Mouse (Mus musculus) right cerebral cortex, postnatal 36 days (tissue): ENCODE results near the gene Ubl7.

Source experiments
- DNase-seq, 2 experiments: peaks; one replicate each; pipeline ENCODE4 v3.0.0; 2022; ENCODE audit warnings: low spot score in 2 of 2, mixed read lengths in 1 of 2

The Ubl7 gene

GRCm38 (mm10) chr9:57965281-57966185, 54.8 kb downstream of the Ubl7 start:
- no peak for DNase-seq

GRCm38 (mm10) chr9:57967237-57967960, 56.6 kb downstream of the Ubl7 start:
- DNase-seq = peak; percentile 63 to 72

GRCm38 (mm10) chr9:57968166-57968771, 57.5 kb downstream of the Ubl7 start:
- DNase-seq = no peak

GRCm38 (mm10) chr9:57968783-57969542, 58.2 kb downstream of the Ubl7 start:
- no peak for DNase-seq

- no peak for DNase-seq
Observed at GRCm38 (mm10) chr9:57969736-57970495, 59.1 kb downstream of the Ubl7 start.

GRCm38 (mm10) chr9:57971413-57971812, 60.6 kb downstream of the Ubl7 start:
- no peak for DNase-seq

- no peak for DNase-seq
Observed at GRCm38 (mm10) chr9:57972141-57972591, 61.4 kb downstream of the Ubl7 start.

- no peak for DNase-seq
Observed at GRCm38 (mm10) chr9:57972776-57973439, 62.1 kb downstream of the Ubl7 start.

GRCm38 (mm10) chr9:57973440-57974066, 62.8 kb downstream of the Ubl7 start:
- DNase-seq = no peak

GRCm38 (mm10) chr9:57974221-57974620, 63.4 kb downstream of the Ubl7 start:
- no peak for DNase-seq

GRCm38 (mm10) chr9:57975200-57975821, 64.5 kb downstream of the Ubl7 start:
- DNase-seq = no peak

- no peak for DNase-seq
Observed at GRCm38 (mm10) chr9:57978025-57978424, 67.2 kb downstream of the Ubl7 start.

- no peak for DNase-seq
Observed at GRCm38 (mm10) chr9:57978858-57979257, 68.1 kb downstream of the Ubl7 start.
